Mouse (Mus musculus) heart, postnatal 0 days (tissue): ENCODE results near the gene Ms4a8a.

Source experiments
- CTCF ChIP-seq: IDR thresholded peaks from 2 replicates; pipeline ENCODE4 v1.5.1; 2016; ENCODE audit warnings: antibody characterized with exemption, control low read depth, low read depth
- EP300 ChIP-seq: IDR thresholded peaks from 2 replicates; pipeline ENCODE4 v1.6.1; 2016; ENCODE audit warnings: antibody characterized with exemption, low read depth

DNA sequence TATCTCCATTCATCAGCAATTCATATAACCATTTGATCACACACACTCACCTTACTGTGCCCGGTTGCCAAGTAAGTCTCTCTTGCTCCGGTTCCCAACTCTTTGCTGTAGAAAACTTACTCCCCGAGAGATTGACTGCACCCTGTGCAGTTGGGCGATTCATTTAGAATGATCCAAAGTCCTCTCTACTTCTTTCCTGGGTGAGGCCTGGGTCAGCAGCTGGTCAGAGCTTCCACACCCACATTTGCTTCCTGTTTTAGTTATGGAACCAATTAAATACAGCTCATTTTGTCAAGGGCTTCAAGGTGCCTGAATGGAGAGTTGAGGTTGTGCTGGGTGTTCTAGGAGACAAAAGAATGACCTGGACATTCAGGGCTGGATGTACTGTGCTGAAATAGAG is at the start of gene Ms4a8a:
- TF ChIP-seq CTCF (no peak), EP300 (no peak)
